Mouse (Mus musculus) thymus, adult 2 months (tissue): ENCODE measurements around the gene Adam12.

ENCODE experiments used
- CTCF ChIP-seq: fragments of 200-500 bp; IDR thresholded peaks from 2 replicates; pipeline ENCODE4 v1.5.1; 2012; ENCODE audit warnings: mild to moderate bottlenecking, control low read depth, low read length, moderate library complexity, borderline replicate concordance; ENCODE audit not compliant: control insufficient read depth, poor library complexity, insufficient read depth; ENCODE audit errors: extremely low read depth
- POLR2A ChIP-seq: fragments of 200-500 bp; IDR thresholded peaks from 2 replicates; pipeline ENCODE4 v1.6.1; 2012; ENCODE audit warnings: mild to moderate bottlenecking, low read length, control low read depth, moderate library complexity; ENCODE audit not compliant: control insufficient read depth, poor library complexity, insufficient read depth; ENCODE audit errors: extremely low read depth

DNA sequence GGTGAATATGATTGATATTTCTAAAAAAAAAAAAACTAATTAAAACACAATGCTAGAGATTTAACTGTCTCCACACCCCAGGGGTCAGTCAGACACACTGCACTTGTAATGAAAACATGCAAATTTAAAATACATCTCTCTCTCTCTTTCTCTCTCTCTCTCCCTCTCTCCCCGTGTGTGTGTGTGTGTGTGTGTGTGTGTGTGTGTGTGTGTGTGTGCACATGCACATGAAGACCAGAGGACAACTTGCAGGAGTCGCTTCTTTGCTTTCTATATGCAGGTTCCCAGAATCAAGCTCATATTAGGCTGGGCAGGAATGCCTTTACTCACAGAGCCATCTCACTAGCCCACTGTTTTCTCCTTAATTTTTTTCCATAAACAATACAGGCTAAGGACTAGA lies 146.6 kb downstream of the Adam12 start:
- TF ChIP-seq POLR2A, result no peak
- TF ChIP-seq CTCF, result no peak
